Mouse (Mus musculus) 3134 (cell line): ENCODE data around the gene Vmn1r235.
"Not testable (repeated sequence)": the region's sequence is repeated elsewhere in the genome, so short reads cannot be mapped to it uniquely, and the experiment has no call there.

Experiments used
- DNase-seq: peaks from one replicate; pipeline ENCODE4 v3.0.0-alpha.2; 2011; ENCODE audit warnings: low spot score; ENCODE audit not compliant: insufficient read length; ENCODE audit errors: extremely low read depth

Gene Vmn1r235

DNA sequence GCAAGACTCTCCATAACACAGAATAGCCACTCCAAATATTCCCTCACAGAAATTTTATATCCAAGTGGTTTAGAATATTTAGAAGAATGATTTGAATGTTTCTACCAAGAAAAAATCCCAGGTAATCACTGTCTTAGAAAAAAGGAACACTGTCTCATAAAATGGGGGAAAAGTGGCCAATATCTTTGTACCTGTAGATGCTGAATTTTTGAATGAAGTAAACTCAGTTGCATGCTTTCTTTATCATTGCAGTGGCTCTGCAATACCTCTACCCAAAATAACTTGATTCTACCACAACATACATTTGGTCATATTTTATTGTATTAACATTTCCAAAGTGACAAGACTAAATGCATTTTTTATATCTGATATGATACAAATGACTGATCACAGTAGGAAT is at the start of gene Vmn1r235:
Gene Vmn1r235, plus strand, starts transcription at position 301 of the 400 bp plus-strand sequence.
- no peak for DNase-seq

DNA sequence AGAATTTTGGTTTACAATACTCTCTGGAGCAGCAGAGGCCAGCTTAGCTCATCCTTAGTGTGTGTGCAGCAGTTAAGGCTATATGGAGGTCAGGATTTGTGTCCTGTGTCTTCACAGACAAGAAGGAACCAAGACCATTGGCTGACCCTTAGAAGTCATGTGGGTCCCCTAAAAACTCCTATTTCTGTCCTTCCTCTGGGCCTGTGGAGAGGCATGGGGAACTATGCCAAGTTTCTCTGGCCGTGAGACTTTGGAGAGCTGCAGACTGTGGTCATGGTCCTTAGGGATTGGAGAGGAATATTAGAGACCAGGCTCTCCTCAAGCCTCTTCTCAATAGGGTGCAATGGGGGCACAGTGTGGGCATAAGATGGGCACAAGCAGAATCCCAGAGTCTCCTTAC is 45.1 kb upstream of the Vmn1r235 start:
- DNase-seq: not testable (repeated sequence)

- DNase-seq: no peak
Measured at GRCm38 (mm10) chr17:21225787-21226186, 30.4 kb upstream of the Vmn1r235 start, which contains the start of gene Vmn1r234. Gene Vmn1r234, plus strand, starts transcription at chr17:21226087.

GRCm38 (mm10) chr17:21231654-21232053 is 24.6 kb upstream of the Vmn1r235 start:
- DNase-seq: peak; percentile 50

- DNase-seq: peak; percentile 16
Measured at GRCm38 (mm10) chr17:21272103-21272502, 15.9 kb downstream of the Vmn1r235 start.

GRCm38 (mm10) chr17:21282642-21283041 is 26.4 kb downstream of the Vmn1r235 start, which contains the start of gene Vmn1r236:
Gene Vmn1r236, plus strand, starts transcription at chr17:21282942.
- DNase-seq: no peak

DNA sequence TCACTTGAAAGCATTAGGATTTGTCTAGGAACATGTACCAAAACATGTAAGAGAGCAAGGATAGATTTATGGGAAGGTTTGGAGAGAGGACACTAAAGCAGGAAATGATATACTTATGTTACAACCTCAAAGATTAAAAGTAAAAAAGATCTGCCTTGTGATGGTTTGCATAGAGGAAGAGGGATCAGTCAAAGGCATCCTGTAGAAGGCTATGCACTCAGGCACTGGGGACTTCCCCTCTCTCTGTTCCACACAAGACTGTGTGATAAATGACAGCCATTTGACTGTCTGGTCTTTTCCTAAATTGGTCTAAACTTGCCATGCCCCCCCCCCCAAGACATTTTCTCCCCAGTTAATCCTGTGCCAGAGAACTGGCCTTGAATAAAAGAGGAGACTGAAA is 28.2 kb downstream of the Vmn1r235 start:
- no peak for DNase-seq

DNA sequence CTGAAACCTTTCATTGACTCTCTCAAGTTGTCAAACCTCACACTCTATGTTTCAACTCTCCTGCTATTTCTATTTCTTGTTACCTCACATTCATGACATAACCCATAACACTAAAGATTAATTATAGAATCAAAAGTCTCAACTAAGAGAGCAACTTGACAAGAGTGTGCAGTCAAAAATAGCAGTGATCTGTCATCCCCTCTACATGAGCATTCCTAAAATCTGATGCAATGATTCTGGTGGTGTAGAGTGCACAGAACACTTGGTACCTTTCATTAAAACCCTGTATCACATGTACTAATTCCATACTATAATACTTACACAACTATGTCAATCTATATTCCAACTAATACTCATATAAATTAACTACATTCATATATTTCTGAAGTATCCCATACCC is 33.5 kb downstream of the Vmn1r235 start:
- DNase-seq: no peak

GRCm38 (mm10) chr17:21311565-21311964 is 55.4 kb downstream of the Vmn1r235 start, which contains the start of gene Vmn1r237:
Gene Vmn1r237, plus strand, starts transcription at chr17:21311865.
- DNase-seq: no peak
